Mouse (Mus musculus) embryonic facial prominence, embryonic 11.5 days (tissue): ENCODE results near the gene Strn4. TPM values are rescaled to one million over a fixed set of nuclear protein-coding genes. Genes with fewer than 3 reads are reported as not detected.
A peak's percentile ranks its signal among the peaks of the same experiment; 100 is the strongest.

Experiments
- ATAC-seq: fragments of 200-750 bp; cut with Nextera tagmentation; replicated peaks from 2 replicates; pipeline ENCODE4 v1.8.0; 2017; ENCODE audit warnings: low read depth; ENCODE audit not compliant: insufficient number of reproducible peaks, low FRiP score, low TSS enrichment
- DNase-seq: peaks from one replicate; pipeline ENCODE4 v3.0.0-alpha.2; 2015; ENCODE audit warnings: low spot score
- H3K27ac ChIP-seq: fragments of 300-500 bp; sonication (generic); replicated peaks from 2 replicates; pipeline ENCODE4 v1.5.1; 2014; ENCODE audit warnings: mild to moderate bottlenecking, low read depth, low read length, control low read depth
- H3K27me3 ChIP-seq: fragments of 300-500 bp; sonication (generic); 2 replicates; pipeline ENCODE4 v1.6.1; 2014; ENCODE audit warnings: mild to moderate bottlenecking, low read length, moderate library complexity, mixed read lengths; ENCODE audit not compliant: control insufficient read depth, insufficient read depth
- H3K36me3 ChIP-seq: fragments of 300-500 bp; sonication (generic); replicated peaks from 2 replicates; pipeline ENCODE4 v1.6.1; 2014; ENCODE audit warnings: low read depth, mild to moderate bottlenecking, low read length, moderate library complexity, mixed read lengths; ENCODE audit not compliant: control insufficient read depth, insufficient read depth
- H3K4me1 ChIP-seq: fragments of 300-500 bp; sonication (generic); 2 replicates; pipeline ENCODE4 v1.6.1; 2014; ENCODE audit warnings: low read length, mixed read lengths; ENCODE audit not compliant: control insufficient read depth, insufficient read depth
- H3K4me2 ChIP-seq: fragments of 300-500 bp; sonication (generic); 2 replicates; pipeline ENCODE4 v1.6.1; 2014; ENCODE audit warnings: low read depth, mild to moderate bottlenecking, control low read depth, low read length, moderate library complexity
- H3K4me3 ChIP-seq: fragments of 300-500 bp; sonication (generic); 2 replicates; pipeline ENCODE4 v1.5.1; 2014; ENCODE audit warnings: low read depth, low read length, control low read depth
- H3K9ac ChIP-seq: fragments of 300-500 bp; sonication (generic); replicated peaks from 2 replicates; pipeline ENCODE4 v1.6.1; 2014; ENCODE audit warnings: mild to moderate bottlenecking, control low read depth, low read length
- H3K9me3 ChIP-seq: fragments of 300-500 bp; sonication (generic); replicated peaks from 2 replicates; pipeline ENCODE4 v1.6.1; 2016; ENCODE audit warnings: mild to moderate bottlenecking, low read length, inconsistent platforms, mixed read lengths; ENCODE audit not compliant: control insufficient read depth
- WGBS: fragments of 180-500 bp; shearing (Covaris S2); extraction: QIAGEN DNeasy Blood & Tissue Kit; methylation state at CpG from one replicate; pipeline ENCODE4 v1.1.7; 2014; 5-methylcytosine and 5-hydroxymethylcytosine counted together
- polyA plus RNA-seq: library from polyadenylated mRNA; unstranded; fragments of >200 nt; fragmentation: Nextera tagmentation; extraction: Ambion mirVana; gene quantifications from 2 replicates; pipeline ENCODE4 v1.2.1, GENCODE M21; 2014

Gene Strn4
- polyA plus RNA-seq, 1 experiment from 2014 or later: 102 TPM

DNA sequence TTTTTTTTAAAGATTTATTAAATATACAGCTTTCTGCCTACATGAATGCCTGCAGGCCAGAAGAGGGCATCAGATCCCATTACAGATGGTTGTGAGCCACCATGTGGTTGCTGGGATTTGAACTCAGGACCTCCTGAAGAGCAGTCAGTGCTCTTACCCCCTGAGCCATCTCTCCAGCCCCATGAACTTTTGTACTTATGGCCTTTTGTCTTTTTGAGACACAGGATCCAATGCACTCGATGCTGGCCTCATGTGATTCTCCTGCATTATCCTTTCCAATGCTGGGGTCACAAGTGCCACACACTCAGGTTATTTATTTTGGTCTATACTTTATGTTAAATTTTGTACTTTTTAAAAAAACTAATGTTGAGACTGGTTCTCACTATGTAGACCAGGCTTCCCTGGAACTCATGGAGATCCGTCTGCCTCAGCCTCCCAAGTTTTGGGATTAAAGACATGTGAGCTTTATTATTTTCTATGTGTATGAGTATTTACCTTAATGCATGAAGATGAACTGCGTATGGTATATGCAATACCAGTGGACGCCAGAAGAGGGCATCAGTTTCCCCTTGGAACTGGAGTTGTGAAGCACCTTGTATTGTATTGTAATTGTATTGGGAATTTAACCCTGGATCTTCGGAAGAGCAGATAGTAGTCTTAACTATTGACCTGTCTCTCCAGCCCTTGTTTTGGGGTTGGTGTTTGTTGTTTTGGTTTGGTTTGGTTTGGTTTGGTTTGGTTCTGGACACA, 44.4 kb downstream of the Strn4 start:
- DNase-seq: peak; percentile 72
- Histone ChIP-seq H3K36me3 (peaks cover 5% of the 10 kb centered on the region), H3K4me3 (no peak overlapping the region), H3K9me3 (no peaks in the 10 kb centered on the region), H3K9ac (no peak overlapping the region), H3K27me3 (no peaks in the 10 kb centered on the region), H3K4me1 (no peaks in the 10 kb centered on the region), H3K4me2 (no peak overlapping the region), H3K27ac (no peak overlapping the region)
- no peak for ATAC-seq
- WGBS: 29% methylated on average over 5 of the region's 5 CpGs

DNA sequence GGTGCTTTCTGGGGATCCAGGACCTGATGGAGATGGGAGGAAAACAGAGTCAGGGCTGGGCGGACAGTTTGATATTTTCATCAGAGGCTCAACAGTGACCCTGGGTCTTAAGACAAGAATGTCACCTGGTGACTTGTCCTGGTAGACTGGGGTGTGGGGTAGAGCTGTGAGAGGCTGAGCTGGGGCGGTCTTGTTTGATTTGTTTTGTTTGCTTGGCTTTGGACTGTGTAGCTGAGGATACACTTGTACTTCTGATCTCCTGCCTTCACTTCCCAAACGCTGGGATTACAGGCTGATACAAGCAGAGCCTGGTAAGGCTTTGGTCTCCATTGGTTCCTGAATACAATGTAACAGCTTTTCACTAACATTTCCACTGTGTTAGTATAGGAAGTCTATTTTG, 51.8 kb downstream of the Strn4 start:
- Histone ChIP-seq H3K4me3 (no peak overlapping the region), H3K27ac (no peak overlapping the region), H3K36me3 (peaks cover 2% of the 10 kb centered on the region), H3K27me3 (no peaks in the 10 kb centered on the region), H3K4me2 (no peak overlapping the region), H3K9ac (no peak overlapping the region), H3K4me1 (no peaks in the 10 kb centered on the region), H3K9me3 (no peaks in the 10 kb centered on the region)
- DNase-seq: no peak
- 85% methylated on average over 3 of the region's 3 CpGs for WGBS
- no peak for ATAC-seq

DNA sequence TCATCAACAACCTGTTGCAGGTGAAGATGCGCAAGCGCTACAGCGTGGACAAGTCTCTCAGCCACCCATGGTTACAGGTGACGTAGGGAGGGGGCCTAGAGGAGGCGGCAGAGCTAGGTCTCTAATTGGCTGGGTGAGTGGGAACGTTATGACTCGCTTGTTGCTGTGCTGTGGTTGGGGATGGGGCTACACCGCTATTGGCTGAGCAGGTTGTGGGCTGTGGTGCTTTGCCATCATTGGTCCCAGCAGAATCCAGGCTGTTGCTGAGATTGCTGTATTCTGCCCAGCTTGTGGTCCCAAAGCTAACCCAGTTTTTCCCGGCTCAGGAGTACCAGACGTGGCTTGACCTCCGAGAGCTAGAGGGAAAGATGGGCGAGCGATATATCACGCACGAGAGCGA, 53.8 kb downstream of the Strn4 start:
- DNase-seq (peak; percentile 87), ATAC-seq (peak; percentile 91)
- no peak overlapping the region for H3K27ac ChIP-seq
- H3K9ac ChIP-seq: no peak overlapping the region
- 20% methylated on average over 16 of the region's 16 CpGs for WGBS
- H3K27me3 ChIP-seq: no peaks in the 10 kb centered on the region
- H3K4me3 ChIP-seq: peak overlapping the region; percentile 13; the same call in 1 of the 2 replicates
- H3K36me3 ChIP-seq: peaks cover under 1% of the 10 kb centered on the region
- no peaks in the 10 kb centered on the region for H3K9me3 ChIP-seq
- H3K4me2 ChIP-seq: peak overlapping the region; percentile 42
- no peaks in the 10 kb centered on the region for H3K4me1 ChIP-seq

DNA sequence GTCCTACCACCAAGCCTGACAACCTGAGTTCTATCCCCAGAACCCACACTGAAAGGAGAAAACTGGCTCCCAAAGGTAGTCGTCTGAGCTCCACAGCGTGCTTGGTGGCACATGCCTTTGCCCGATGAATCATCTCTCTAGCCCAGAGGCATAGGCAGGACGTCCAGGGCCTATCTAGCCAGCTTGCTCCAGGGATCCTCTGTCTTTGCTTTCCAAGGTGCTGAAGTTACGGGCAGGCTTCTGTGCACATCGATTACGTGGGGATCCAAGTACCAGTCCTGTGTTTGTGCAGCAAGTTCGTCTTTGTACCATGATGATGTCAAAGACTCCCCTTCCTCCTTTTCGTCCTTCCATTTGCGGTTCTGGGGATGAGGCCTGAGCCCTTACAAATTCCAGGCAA, 55.9 kb downstream of the Strn4 start:
- no peak for ATAC-seq

DNA sequence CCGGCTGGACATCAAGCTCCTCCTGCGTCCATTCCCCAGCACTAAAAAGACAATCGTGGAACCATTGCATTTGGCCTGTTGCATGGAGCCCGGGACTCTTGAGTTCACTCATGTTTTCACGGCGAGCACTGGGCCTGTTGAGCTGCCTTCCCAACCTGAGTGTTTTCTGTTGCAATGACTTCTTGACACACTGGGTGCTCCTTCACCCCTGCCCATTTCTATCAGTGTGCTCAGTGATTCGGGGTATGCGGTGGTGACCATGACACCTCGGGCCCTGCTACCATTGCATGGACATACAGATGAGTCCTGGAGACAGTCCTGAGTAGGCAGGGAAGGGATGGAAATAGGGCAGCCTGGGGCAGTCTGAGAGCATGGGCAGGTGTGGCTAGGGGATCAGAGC, 56.8 kb downstream of the Strn4 start:
- WGBS: 91% methylated on average over 9 of the region's 9 CpGs
- no peak overlapping the region for H3K4me3 ChIP-seq

More for the DNA sequence above, 55.9 kb downstream of the Strn4 start:
- Histone ChIP-seq H3K9me3 (no peaks in the 10 kb centered on the region), H3K27ac (no peak overlapping the region), H3K4me2 (no peak overlapping the region), H3K4me3 (no peak overlapping the region), H3K36me3 (no peaks in the 10 kb centered on the region; the same call in 1 of the 2 replicates), H3K9ac (no peak overlapping the region), H3K27me3 (no peaks in the 10 kb centered on the region), H3K4me1 (no peaks in the 10 kb centered on the region)
- WGBS: 81% methylated on average over 10 of the region's 10 CpGs
- DNase-seq: no peak

DNA sequence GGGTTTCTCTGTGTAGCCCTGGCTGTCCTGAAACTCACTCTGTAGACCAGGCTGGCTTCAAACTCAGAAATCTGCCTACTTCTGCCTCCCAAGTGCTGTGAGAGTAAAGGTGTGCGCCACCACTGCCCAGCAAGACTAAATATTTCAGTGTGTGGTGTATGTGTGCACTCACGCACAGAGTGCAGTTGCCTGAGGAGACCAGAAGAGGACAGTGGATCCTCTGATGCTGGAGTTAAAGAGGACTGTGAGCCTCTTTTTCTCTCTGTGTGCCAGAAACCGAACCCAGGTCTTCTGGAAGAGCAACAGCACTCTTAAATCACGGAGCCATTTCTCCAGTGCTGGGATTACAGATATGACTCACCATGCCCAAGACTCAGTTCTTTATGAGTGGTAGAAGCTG, 57.7 kb downstream of the Strn4 start:
- Histone ChIP-seq H3K4me2 (no peak overlapping the region), H3K4me3 (no peak overlapping the region), H3K27ac (no peak overlapping the region), H3K9ac (no peak overlapping the region), H3K27me3 (no peaks in the 10 kb centered on the region), H3K9me3 (no peaks in the 10 kb centered on the region), H3K36me3 (no peaks in the 10 kb centered on the region; the same call in 1 of the 2 replicates), H3K4me1 (no peaks in the 10 kb centered on the region; the same call in none of the 2 replicates)
- ATAC-seq (no peak), DNase-seq (no peak)
- WGBS: 89% methylated on average over 4 of the region's 4 CpGs

More for the DNA sequence above, 56.8 kb downstream of the Strn4 start:
- no peaks in the 10 kb centered on the region for H3K9me3 ChIP-seq
- no peaks in the 10 kb centered on the region for H3K27me3 ChIP-seq
- H3K27ac ChIP-seq: no peak overlapping the region
- DNase-seq (no peak), ATAC-seq (no peak)
- no peaks in the 10 kb centered on the region; the same call in 1 of the 2 replicates for H3K36me3 ChIP-seq
- H3K9ac ChIP-seq: no peak overlapping the region
- H3K4me2 ChIP-seq: no peak overlapping the region
- no peaks in the 10 kb centered on the region; the same call in none of the 2 replicates for H3K4me1 ChIP-seq

DNA sequence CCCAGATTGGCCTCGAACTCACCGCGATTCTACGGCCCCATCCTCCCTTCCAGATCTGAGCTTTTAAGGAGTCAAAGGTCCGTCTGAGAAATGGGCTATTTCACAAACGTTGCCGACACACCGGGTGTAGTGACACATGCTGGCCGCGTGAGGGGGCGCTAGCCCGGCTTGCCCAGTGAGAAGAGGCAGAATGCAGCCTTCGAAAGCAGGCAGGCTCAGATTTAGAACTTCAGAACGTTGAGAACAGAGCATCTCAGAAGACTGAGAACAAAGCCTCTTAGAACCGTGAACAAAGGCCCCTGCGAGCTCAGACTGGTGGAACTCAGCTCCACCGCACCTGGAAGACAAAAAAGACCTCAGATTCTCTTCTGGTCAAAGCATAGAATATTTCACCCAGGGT, 58.5 kb downstream of the Strn4 start:
- no peaks in the 10 kb centered on the region for H3K9me3 ChIP-seq
- H3K9ac ChIP-seq: peak overlapping the region; percentile 41
- WGBS: 5% methylated on average over 17 of the region's 17 CpGs
- H3K4me3 ChIP-seq: peak overlapping the region; percentile 27
- H3K4me2 ChIP-seq: peak overlapping the region; percentile 26; the same call in 1 of the 2 replicates
- no peaks in the 10 kb centered on the region; the same call in 1 of the 2 replicates for H3K36me3 ChIP-seq
- ATAC-seq: no peak
- H3K4me1 ChIP-seq: no peaks in the 10 kb centered on the region; the same call in none of the 2 replicates
- no peaks in the 10 kb centered on the region for H3K27me3 ChIP-seq
- H3K27ac ChIP-seq: peak overlapping the region; percentile 63
- DNase-seq: peak; percentile 88

DNA sequence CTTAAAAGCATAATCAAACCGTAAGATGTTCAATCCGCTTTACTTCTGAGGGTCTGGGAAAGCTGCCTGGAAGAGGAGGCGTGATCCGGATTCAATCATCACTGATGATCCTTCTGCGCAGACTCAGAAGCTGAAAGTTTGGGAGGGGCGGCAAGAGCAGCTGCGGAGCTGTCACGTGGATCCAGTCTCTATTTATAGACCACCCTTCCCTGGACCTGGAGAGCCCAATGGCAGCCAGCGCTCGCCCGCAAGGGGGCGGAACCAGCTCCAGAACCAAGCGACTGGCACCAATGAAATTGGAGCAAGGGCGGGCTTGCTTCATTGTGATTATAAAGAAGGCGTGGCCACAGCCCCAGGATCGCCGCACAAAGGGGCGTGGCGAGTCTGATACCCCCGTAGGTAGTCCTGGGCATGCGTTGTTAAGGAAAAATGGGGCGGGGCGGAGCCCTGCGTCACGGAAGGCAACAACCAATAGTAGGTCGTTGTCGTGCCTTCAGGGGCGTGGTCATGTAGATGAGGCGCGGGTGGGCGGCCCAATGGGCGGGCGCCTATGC, 59.1 kb downstream of the Strn4 start:
- H3K4me1 ChIP-seq: no peaks in the 10 kb centered on the region; the same call in none of the 2 replicates
- H3K4me2 ChIP-seq: peak overlapping the region; percentile 71; the same call in 1 of the 2 replicates
- H3K27me3 ChIP-seq: no peaks in the 10 kb centered on the region
- no peaks in the 10 kb centered on the region; the same call in 1 of the 2 replicates for H3K36me3 ChIP-seq
- WGBS: under 1% methylated on average over 33 of the region's 33 CpGs
- H3K27ac ChIP-seq: peak overlapping the region; percentile 94
- no peaks in the 10 kb centered on the region for H3K9me3 ChIP-seq
- ATAC-seq (peak; percentile 91), DNase-seq (peak; percentile 100)
- H3K4me3 ChIP-seq: peak overlapping the region; percentile 89
- H3K9ac ChIP-seq: peak overlapping the region; percentile 90
